Mouse (Mus musculus): ENCODE measurements around the gene Eps15. TPM values are rescaled to one million over a fixed set of nuclear protein-coding genes. Genes with fewer than 3 reads are reported as not detected.

Eps15 gene
- polyA plus RNA-seq, 3 experiments from 2014 or later: 68.9 to 72.9 (median 72.8) TPM

DNA sequence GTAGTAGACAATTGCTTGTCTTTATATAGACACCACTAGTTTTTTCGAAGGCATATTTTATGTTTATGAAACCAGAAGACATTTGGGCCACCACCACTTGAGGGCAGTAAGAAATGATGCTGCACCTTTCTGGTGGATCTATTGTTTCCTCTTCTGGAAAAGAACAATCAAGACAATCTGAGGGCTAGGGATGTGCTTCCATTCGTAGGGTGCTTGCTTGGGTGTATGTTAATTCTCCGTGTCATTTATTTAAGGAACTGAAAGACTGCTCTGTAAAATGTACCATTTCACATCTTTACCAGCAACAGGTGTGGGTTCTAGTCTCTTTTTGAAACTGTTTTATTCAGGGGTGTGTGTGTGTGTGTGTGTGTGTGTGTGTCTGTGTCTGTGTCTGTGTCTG lies 11.2 kb upstream of the Eps15 start:
- ATAC-seq: no peak

DNA sequence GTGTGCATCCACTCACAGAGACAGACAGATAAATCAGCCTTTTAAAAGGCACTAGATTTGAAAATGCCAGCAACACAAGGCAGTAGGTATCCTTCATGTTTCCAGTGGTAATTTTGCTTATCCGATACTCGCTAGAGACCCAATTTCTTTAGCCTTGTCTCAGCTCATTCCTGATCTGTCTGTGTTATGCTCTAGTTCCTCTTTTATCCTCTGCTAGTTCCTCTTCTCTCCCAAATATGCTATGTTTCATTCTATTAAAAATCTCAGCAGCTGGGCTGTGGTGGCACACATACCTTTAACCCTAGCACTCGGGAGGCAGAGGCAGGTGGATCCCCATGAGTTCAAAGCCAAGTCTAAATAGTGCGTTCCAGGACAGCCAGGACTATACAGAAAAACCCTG lies 8.3 kb upstream of the Eps15 start:
- no peak for ATAC-seq

DNA sequence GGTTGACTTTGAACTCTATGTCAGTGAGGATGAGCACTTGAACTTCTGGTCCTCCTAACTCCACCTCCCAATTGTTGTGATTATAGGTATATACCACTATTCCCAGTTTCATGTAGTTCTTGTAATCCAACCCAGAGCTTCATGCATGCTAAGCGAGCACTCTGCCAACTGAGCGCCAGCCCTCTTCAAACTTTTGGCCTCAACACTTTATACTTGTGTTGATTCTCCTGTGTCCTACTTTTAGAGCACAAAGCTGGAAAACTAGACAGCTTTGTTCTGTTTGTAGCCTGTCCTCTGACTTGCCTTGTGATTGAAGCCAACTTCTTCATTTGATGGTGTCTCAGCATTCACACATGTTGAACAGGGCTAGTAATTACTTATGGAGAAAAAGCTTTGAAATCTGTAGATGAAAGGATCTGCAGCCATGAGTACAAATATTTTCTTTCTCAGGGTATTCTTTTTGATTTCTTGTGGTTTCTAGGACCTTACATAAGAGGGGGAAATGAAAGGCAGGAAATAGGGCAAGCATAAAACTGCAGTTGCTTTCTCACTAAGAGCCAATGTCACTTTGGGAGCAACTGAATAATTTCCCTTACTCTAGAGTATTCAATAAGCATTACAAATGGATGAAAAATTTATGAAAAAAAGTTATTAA lies 6.4 kb upstream of the Eps15 start:
- peak; percentile 80 for ATAC-seq

DNA sequence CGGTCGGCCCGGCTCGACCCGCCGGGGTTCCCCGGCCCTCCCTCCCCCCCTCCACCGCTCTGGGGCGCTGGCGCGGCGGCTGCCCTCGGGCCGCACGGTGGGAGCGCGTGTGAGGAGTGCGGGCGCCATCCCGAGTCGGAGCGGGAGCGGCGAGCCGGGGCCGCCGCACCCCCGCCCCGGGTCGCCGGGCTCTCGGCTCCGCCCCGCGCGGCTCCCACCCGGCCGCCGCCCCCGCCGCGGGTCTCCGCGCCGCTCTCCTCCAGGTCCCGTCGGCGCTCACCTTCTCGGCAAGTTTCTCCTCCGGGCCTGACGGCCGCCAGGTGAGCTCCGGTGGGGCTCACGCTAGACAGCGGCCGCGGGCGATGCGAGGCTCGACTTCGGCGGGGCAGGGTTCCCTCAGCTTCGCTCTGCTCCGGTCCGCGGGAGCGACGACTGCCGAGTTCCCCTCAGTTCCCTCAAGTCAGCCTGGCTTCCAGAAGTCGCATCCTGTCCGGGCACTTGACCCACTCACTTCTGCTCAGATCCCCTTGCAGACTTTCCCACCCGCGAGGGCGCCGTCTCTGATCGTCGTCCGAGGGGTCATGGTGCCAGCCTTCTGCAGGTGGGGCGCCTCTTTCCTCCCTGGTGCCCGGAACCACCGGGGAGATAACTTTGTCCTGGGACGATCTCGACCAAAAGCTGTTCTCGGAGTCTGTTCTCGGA lies 542 bp downstream of the Eps15 start:
- peak; percentile 29 for ATAC-seq

DNA sequence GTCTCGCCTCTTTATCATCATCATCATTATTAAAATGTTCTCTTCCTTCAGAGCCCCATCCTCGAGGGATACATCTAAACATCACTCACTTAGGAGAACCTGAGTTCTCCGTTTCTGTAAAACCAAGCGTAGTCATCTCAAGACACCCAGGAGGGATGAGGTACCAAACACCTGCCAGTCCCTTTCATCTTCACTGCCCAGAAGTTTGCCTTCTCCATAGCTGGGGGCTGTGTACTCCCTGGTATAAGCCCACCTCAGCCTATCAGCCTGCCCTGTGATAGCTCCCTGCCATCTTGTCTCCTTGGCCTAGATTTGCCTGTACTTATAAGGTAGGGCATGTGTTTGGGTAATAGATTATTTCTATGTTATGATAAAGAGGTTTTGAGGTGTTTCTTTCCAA lies 1.1 kb downstream of the Eps15 start:
- ATAC-seq: peak; percentile 10

DNA sequence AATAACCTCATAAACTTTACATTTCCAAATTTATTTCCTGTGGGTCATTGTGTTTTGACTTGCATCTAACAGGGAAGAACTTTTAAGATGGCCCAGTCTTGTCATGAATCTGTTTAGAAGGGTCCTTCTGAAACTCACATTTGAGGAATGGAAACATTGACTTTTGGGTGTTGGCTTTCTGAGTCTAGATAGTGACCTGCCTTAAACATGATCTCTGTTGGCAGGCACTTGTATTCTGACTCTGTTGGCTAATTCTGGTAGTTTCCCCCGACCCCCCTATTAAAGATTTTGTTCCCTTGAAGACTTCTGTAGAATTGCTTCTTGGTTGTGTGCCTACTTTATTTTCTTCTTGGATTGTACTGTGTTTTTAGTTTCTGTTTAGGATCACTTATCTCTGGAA lies 1.9 kb downstream of the Eps15 start:
- no peak for ATAC-seq

DNA sequence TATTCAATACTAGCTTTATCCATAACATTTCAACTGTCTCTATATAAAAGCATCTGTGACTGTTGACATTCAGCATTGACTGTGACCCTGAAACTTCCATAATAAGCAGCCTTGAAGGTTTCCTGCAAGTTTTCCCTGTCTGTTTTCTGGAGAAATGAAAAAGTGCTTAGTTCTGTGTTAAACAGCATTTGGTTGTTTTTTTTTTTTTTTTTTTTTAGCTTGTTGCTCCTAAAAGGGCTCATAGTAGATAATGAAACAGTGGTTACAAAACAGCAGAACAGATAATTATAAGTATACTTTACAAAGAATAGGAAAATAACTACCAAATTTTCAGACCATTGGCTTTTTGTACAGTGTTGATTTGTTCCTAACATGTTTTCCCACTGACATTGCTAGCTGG lies 14.6 kb downstream of the Eps15 start:
- no peak for ATAC-seq

DNA sequence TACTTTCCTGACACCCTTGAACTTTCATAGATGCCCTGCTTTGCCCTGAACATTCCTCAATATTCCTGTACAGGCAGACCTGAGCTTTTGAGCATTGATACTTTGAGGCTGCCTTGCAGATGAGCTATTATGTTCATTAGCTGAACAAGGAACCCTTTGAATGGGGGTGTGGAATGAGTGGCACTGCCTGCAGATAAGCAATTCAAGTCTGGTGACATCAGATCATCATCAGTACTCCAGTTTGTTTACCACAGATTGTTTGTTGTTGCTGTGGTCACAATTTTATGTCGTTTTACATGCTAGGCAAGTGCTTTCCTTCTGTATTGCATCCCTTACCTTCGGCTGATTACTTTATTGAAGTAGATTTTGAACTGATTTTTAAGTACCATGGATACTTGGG lies 16.4 kb downstream of the Eps15 start:
- ATAC-seq: no peak

DNA sequence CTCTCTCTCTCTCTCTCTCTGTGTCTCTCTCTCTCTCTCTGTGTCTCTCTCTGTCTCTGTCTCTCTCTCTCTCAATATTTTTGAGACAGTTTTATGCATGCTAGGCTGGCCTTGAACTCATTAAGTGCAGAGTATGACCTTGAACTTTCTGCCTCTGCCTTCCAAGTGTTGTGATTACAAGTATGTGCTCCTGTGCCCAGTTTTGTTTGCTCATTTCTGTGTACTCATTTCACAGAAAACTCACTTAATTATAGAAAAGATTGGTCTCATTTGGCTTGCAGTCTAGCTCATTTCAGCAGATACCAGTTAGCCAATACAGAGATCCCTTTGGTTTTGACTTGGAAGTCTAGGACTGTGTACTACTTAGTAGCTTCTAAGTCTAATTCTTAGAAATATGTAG lies 19.1 kb downstream of the Eps15 start:
- no peak for ATAC-seq

DNA sequence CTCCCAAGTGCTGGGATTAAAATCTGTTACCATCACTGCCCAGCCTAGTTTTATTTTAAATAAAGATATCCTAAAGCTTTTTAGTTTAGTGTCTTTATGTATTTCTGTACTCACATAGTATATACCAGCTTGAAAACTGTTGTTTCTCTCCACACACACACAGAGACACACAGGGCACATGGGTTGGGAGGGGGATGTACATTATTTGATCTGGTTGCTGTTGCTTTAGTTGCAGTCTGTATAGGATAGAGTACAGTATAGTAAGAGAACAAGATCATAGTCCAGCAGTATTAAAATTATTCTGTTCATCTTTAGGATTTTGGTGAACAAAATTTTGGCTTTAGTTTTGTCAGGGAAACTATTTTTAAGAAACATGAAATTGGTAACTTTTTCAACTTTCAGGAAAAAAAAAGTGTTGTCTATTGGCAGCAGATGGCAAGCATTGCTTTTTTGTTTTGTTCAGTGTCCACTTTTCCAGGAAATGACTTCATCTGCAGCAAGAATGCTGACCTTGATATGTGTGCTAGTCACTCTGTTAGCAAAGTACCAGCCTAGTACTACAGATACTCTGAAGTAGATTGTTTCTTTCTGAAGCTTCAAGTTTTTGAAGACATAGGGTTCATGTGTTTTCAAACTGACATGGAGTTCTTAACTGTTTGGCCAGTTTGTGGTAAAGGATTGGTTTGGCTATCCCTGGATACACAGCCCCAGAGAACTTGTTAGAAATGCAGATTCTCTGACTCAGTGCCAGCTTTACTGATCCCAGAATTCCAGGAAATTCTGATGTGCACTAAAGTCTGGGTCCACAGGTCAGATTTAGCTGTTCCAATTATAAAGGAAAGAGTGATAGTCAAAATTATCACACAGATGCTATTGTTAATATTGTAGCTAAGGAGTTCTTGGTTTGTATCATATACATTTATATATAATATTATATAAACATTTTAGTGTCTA lies 37.1 kb downstream of the Eps15 start:
- ATAC-seq: no peak

DNA sequence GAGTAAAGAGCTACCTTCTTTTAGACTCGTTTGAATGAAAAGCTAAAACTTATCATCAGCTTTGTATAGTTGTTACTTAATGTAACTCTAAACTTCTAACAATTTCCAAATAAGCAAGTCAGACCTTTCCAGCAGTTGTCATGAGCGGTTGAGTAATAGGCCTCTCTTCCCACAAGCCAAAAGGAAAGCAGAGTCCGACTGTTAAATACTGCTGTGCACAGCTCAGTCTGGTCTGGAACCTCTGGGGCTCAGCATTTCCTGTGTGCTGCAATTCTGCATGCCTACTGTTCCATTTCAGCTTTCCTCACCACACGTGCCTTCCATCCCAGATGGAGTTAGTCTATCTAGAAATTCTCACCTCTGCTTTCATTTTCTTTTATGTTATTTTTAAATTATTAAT lies 56.7 kb downstream of the Eps15 start:
- ATAC-seq: no peak

DNA sequence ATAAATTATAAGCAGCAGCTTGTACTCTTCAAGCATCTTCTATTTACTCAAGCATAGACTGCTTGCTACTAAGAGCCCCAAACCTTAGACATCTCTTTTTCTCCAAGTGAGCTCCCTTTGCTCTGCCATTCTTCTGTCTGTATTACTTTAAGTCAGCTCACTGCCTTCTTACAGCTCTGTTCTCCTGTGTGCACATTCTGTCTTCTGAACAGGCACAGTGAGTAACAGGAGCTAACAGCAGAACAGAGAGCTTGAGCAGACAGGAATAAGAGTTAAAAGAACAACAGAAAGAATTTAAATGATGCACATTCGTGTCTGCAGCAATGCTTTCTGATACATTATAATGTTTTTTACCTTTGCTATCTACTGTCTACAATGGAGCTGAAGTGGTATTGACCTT lies 61.2 kb downstream of the Eps15 start:
- no peak for ATAC-seq

DNA sequence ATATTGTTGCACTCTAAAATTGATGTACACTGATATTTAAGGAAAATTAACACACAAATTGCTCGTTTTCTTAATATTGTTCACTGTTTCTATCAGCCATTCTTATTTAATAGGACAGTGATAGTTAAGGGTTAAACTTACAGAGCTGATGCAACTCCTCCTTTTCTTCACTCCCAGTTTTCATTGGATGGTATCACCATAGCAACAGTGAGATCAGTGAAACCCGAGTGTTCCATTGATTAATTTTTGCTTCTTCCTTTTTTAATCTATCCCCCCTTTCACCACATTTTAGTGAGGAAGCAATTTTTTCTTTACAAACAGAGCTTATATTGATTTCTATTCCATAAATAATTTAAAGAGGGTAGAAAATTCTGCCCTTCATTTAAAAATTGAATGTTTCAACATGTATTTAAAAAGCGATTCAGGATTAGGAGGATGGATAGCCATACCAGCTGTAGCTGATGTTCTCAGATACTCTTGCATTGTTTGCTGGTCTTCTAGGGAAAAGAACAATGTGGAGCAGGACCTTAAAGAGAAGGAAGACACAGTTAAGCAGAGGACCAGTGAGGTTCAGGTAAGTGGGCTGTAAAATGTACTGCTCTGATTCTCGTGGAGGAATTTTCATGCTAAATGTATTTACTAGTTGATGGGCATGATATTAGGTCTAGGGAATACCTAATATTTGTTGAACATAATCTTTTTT lies 62.9 kb downstream of the Eps15 start:
- no peak for ATAC-seq

DNA sequence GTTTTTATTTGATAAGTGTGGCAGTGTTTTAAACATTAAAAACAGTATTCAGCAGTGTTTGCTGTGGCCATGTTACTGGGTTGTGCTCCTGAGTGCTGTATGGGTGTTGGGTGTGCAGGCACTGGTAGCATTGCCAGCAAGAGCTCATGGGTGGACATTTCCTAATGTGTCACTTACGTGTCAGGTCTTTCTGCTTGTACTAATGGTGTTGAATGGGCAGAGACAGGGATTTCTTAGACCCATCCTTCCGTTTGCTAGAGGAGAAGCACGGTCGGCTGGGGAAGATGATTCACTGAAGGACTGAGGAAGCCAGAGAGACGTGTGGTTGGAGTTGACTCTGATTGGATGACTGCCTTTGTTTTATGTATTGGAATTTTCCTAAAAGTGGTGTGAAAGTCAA lies 63.8 kb downstream of the Eps15 start:
- no peak for ATAC-seq

DNA sequence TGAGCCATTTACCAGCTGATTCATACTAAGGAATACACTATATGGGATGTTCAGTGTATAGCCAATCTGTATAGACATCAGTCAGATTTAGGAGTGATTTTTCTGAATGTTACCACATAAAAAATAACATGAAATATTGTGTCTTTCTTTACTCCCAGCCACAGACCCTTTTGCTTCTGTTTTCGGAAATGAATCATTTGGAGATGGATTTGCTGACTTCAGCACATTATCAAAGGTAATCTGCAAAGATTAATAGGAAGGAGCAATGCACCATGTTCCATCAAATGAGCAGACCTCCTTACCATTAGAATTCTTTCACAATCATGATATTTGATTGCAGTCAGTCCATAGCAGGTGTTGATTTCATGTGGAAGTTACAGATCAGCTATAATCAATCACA lies 98.0 kb downstream of the Eps15 start:
- ATAC-seq: no peak

DNA sequence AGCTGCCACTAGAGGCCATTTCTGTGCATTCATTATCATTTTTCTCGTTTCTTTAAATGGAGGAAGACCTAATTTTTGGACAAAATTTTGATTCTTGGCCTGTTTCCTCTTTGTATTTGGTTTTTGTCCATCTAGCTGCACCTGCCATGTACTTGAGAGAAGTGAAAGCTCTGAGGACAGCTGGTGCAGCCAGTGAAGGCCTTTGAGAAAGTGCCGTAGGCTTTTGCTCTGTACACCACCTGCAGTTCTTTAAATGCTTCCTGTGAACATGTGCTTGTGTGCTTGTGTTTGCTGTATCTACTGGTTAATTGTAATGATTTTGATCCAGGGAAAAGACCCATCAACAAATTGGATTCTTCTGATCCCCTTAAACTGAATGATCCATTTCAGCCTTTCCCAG lies 102.4 kb downstream of the Eps15 start:
- no peak for ATAC-seq

DNA sequence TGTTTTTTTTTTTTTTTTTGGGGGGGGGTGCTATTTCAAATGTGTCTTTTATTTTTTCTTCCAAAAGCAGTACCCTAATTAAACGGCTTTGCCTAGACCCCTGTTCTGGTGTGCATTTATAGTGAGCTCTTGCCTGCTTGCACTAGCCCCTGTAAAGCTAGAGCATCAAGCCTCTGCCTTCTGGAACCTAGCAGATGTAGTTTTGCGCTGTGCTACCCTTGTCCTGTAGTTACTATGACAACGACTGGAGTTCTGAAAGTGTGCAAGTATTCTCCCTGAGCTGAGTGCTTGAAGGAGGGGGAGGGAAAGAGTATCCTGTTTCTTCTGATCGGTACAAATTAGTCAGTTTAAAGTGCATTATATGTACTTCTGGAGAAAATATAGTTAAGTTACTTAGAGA lies 105.5 kb downstream of the Eps15 start:
- no peak for ATAC-seq

DNA sequence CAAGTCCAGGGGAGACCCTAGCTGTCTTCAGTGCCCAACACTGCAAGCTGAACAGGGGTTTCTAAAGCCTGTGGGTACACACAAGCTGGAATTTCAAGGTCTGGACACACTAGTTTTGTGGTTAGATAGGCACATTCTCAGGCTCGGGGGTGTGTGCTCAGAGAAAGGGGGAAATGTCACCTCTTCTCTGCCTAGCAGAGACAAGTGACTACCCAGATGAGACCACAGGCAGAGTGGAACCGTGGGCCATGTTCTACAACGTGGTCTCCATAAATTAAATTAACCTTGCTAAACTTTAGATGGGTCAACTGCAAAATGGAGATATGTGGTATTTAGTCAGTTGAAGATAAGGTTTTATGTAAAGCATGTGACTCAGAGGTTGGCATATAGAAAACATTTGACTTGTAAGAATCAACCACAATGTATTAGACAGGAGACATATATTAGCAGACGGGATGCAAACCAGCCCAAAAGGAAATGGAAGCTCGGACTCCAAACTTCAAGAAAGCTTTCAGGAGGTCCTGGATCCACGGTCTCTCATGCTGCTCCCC lies 113.2 kb downstream of the Eps15 start:
- ATAC-seq: no peak

DNA sequence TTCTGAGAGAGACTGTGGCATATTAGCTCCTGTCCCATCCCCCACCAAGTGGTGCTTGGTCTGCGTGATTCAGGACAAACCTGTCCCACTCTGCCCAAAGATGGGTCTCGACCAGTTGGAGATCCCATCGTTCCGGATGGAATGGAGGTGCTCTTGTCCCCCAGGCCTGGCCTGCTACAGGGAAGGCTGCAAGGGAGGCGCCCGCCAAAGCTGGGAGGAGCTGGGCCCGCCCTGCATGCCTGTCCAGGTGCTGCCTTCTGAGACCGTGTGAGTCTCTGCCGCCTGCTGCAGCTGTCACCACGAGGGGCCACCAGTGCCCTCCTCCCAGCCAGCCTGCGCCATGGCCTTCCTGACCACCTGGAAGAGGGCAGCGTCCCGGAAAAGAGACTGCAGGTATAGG lies 113.8 kb downstream of the Eps15 start:
- ATAC-seq: no peak

DNA sequence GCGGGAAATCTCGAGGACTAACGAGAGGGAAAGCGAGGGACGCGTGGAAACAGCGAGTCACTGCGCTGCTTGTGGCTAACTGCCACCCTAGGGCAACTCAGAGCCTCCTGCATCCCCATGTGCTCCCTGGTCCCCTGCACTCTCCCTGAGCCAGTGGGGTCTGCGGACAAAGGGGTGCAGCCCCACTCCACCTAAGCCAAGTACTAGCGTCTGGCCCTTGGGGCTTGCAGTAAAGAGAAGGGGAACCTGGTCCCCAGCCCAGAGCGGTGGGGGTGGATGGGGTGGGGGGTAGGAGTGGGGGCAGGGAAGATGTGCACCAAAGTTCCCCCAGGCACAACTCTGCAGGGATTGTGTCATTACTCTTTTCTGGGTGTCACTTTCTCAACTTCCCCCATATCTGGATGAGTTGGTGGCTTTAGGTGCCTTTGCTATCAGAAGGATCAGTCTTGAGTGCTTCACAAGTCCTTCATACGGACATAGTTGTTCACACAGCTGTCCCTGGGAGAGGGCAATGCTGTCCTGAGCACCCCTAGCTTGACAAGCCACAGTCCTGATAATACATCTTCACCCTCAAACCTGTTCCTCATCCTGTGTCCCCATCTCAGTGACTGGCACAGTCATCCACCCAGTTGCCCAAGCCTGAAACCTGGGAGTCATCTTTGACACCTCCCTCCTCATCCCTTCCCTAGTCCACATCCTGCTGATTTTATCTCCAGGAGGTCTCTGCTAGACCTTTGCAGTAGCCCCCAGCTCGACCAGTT lies 114.4 kb downstream of the Eps15 start:
- ATAC-seq: no peak

DNA sequence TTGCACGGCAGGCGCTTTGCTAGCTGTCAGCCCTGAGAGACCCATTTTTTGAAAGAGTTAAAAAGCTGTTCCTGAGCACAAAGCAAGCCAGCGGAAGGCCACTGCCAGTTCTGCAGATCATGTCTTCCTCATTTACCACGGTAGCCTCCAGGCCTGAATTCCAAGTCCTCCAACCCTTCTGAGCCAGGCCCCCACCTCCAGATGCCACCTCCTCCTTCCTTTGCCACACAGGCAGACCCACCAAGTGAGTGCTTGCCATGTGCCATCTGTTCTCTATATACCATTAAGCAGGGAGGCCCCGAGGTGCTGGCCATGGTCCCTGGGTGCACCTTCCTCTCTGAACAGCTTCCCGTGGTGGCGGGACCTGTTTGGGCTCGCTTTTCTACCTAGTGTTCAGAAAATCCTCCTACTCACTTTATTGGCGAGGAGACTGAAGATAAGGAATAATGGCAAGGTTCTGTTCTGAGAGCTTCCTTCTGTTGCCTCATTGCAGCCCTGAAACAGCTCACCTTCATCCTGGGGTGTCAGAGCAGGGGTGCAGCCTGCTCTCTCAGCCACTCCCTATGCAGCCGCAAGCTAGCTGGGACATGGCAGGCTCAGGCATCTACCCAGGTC lies 120.4 kb downstream of the Eps15 start:
- ATAC-seq: no peak

All from inflammation-experienced regulatory T-cells, adult 6 months (primary cell).